Mouse (Mus musculus): ENCODE results near the gene Pank4.

- no peak for TF ChIP-seq CTCF (conservative IDR thresholded peaks at IDR 0.05; ENCODE audit: insufficient read depth, insufficient read length, low read depth, low read length)
- no peak for TF ChIP-seq POLR2A (IDR thresholded peaks at IDR 0.05; ENCODE audit: low read depth, low read length)
Observed at GRCm38 (mm10) chr4:155015550-155015949, 51.6 kb downstream of the Pank4 start.
